Mouse (Mus musculus) urinary bladder, adult 2 months (tissue): Measurements from ENCODE around the gene Phxr2. TPM values are rescaled to one million over a fixed set of nuclear protein-coding genes. Genes with fewer than 3 reads are reported as not detected.
A peak's percentile ranks its signal among the peaks of the same experiment; 100 is the strongest.

ENCODE experiments used
- DNase-seq: peaks from one replicate; pipeline ENCODE4 v3.0.0; 2022; ENCODE audit warnings: low spot score
- polyA plus RNA-seq: library from polyadenylated mRNA; depleted of rRNA; stranded (reverse); fragments of >200 nt; gene quantifications from 2 replicates; pipeline ENCODE4 v1.2.3, GENCODE M21; 2012

Phxr2 gene
- polyA plus RNA-seq, 1 experiment = not detected

DNA sequence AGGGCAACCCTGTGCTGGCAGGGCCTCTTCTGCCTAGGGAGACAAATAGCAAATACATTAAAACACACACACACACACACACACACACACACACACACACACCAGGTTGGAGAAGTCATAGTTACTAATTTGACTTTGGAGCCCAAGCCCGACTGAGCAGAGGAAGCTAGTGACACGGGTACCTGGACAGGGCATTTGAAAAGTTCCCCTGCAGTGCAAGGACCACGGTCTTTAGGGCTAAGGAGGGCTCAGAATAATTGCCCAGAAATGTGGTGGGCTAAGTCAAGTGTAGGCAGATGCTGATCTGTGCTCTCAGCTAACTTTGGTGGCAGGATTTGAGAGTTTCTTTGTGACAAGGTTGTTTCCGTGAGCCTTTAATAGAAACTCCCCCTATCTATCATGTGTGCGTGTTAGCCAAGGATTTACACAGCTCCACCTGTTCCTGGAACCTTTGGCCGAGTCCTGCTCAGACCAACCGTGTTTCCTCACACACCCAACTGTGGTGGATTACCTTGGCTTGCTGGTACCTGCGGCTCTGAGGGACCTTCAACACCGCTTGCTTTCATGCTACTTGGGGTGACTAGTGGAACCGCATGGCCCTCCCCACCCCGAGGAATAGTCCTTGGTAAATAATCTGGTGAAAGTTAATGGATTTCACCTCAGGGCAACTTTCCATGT is 6.6 kb upstream of the Phxr2 start:
- DNase-seq = no peak

DNA sequence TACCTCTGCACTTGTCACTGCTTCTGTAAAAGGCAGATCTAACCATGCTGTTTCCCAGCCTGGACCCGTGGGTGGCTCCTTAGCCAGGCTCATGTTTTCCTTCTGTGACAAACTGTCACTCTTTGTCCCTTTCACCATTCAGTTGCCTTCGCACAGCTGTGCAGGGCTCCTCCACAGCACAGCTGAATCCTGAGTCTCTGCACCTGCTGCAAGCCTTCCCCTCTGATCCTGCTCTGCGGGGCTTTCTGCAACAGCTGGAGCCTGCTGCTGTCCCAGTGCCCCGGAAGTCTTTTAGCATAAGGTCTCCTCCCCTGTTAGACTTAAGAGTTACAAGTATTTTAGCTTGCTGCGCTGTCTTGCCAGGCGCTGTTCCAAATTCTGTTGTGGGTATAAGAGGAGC is 6.1 kb upstream of the Phxr2 start:
- DNase-seq = no peak

DNA sequence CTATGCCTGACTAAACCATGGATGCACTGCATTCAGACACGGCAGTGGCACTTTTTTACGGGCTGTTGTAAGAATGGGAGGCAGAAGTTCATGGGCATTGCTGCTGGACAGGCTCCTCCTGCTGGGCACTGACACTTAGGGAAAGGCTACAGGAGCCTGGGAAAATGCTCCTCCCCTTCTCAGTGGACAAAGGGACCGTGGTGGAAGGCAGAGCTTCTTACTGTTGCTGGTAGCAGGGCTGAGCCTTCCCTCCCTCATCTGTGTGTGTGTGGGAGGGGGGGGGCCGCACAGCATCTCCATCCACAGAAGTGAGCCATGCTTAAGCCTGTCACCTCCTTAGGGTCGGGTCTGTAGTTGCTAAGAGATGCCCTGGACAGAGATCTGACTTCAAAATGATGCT is 5.2 kb upstream of the Phxr2 start:
- no peak for DNase-seq

DNA sequence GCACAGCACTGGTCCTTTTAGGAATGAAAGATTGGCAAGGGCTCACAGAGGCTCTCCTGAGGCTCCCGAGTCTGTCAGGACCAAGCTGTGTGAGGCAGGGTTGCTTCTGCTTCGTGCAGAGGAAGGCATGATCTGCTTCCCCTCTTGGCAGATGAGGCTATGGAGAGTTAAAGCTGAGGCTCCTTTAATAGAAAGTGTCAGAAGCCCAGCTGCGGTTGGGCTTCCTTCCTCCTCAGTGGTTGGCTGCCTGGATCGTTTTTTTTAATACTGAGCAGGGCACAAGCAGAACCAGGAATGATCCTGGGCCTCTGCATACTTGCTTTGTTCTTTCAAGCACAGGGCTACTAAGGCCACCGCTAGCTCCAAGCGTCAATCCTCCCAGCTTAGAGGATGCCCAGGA is 4.5 kb upstream of the Phxr2 start:
- DNase-seq = no peak

DNA sequence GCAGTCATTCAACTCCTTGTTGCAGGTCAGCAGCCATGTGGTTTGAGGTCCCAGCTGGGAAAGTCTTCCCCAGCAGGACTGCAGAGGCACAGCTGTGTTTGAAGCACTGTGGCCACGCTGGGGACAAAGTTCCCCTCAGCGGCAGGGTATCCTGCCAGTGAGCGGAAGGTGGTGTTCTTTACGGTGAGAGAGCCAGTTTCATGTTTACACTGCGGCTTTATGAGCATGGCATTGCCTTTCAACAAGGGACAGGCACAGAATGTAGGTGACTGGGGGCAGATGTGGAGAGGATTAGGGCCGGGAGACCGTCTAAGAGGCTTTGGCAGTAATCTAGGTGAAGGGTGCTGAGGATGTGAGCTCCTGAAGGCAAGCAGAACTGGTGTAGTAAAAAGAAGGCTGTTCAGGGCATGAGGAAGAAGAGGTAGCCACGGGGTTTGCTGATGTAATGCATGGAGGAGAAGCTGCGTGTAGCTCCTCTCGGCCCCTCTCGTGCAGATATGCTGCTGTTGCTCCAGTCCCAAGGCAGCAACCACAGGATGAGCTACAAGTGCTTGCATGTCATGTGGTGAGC is 1.7 kb upstream of the Phxr2 start:
- DNase-seq = no peak

DNA sequence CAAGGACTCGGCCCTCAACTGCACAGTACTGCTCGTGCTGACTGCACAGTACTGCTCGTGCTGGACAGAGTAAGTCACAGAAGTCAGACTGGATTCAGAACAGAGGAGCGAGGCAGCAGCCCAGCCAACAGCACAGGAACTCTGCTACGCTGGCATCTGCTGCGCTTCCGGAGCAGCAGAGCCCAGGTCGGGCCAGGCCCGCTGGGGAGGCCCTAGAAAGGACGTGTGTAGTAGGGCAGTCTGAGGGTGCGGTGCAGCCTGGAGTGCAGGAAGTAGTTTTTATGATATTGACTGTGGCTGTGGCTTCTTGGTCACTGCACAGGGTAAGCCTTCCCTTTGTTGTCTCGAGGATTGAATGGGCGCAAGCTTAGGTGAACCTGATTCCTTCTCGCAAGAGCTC is 829 bp upstream of the Phxr2 start:
- DNase-seq = no peak

DNA sequence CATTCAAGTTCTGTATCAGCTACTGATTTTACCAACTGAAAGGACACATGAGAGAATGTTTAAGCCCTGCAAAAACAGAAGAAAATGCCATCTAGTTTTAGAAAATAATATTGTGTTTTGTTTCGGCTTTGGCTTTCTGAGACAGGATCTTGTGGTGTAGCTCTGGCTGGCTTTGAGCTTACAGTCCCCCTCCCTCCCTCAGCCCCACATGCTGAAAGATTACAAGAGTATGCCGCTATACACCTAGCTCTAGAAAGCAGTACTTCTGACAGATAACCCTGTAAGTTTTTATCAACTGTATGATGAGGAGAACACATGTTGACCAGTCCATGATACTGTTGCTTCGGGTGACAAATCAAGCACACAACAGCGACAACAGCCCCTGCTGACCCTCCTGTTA is 6.7 kb downstream of the Phxr2 start:
- no peak for DNase-seq

DNA sequence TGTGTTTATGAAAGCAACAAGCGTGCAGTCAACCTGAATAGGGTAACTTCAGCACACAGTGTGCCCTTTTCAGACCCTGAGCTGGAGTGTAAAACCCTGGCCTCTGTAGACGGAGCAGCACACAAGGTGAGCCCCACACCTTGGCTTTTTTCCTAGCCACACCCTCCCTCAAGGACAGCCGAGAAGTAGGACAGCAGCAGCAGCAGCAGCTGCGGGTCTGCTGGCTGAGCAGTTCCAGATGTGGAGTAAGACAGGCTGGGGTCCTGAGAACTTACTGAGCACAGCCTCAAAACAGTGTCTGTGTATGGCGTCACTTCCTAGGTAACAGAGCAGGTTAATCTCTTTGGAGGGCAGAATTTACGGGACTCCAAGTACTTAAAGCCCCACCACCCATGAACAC is 7.4 kb downstream of the Phxr2 start:
- no peak for DNase-seq

DNA sequence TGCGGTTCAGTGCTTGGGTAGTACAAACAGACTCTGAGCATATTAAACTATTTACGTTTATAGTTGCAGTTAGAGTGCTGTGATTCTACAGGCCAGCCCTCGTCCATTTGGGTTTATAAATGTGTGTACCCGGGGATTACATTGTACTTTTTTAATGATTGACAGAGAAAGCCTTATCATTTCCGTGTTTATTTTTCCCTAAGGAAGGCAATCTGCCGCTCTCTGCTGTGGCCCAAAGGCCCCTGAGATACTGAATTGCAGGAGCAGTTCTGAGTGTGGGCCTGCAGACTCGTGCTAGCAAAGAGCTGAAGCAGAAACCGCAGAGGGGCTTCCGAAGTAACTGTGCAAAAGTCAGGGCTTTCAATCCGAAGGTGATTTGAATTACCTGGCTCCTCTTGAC is 8.2 kb downstream of the Phxr2 start:
- DNase-seq = no peak

DNA sequence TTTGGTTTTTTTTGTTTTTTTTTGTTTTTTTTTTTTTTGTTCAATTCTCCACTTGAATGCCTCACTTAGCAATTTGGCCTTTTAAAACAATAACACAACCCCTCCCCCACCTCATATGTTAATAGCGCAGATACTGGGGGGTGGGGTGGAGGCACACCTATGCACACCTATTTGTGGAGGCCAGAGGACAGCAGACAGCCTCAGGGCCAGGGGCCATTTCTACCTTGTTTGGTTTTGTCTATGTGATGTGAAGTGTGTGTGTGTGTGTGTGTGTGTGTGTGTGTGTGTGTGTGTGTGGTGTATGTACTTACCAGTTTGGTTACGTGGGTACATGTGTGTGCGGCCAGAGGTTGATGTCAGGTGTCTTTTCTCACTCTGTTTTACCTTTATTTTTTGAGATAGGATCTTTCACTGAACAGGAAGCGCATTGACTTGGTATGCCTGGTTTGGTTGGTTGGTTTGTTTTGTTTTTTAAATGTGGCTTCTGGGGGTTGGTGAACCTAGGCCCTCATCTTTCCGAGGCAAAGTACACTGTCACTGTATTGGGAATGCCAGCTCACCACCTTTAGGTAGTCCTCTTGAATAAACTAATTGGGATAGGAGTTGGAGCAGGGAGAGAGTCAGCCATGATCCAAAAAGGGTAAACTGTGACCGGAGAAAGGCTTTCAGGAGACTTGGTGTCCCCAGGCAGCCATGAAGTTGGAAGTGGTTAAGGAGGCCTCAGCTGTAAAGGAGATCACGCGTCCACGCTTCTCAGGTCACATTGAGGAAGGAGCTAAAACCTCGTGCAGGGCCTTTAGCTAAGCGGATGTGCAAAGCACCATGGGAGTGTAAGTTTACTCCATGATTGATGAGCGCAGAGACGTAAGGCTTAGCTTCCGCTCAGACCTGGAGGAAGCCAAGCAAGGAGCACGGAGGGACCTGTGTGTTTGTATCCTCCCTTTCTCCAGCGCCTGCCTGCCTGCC is 9.2 kb downstream of the Phxr2 start:
- DNase-seq = no peak

DNA sequence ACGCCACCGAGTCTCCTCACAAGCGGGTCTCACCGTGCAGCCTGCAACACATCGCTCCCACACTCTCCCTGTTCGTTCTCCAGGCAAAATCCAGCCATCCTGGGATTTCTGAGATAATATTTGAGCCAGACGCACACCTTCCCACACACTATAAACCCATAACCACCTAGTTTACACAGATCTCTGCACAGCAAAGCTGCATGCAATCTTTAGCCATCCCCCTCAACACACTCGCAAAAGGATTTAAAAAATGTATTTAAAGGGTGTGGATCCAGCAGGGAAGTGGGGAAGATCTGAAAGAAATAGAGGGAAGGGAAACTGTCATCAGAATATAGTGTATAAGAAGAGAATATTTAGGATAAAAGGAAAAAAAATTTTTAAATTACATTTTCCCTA is 9.9 kb downstream of the Phxr2 start:
- DNase-seq = no peak

DNA sequence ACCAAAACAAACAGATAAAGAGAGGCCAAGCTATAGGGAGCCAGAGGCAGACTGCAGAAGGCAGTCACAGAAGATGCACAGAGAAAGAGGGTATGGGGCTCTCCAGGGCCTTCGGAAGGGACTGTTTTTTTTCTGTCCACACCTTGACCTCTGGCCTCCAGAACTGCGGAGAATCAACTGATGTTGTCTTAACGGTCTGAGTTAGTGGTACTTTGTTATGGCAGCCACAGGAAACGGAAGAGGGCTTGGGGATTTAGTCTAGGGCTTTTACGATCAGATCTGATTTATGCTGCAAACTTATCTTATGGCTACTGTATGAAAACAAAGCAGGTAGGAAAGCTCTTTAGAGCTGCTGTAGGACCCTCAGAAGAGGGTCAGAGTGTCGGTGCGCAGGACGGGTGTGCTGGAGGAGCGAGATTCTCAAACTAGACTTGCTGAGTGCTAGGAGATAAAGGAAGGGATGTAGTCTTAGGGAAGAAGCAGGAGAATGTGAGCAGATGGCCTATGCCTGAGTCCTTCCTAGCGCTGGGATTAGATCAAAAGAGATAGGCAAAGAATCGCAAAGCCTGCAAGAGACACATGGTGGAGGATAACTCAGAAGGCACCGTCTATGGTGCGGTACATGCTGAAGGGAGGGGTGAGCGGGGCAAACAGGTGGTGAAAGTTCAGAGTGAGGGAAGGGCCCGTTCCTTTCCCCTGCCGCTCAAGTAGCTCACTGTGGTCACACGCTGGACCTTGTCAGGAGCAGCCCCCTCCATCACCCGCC is 10.5 kb downstream of the Phxr2 start:
- DNase-seq = no peak

DNA sequence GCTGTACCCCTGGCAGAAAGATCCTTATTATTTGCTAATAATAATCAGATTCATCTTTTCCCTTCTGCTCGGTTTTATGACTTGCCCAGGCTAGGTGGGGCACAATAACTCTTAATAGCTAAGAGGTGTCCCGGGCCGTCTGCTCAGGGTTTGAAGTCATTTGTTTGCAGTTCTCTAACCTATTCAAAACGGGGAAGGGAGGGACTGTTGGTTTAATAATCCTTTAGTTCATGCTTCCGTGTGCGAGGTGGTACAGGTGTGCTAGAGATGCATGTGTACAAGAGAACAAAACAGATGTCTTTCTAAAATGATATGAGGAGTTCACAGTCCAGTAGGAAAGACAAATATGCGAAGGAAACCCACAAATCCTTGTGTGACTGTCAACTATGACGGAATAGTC is 11.8 kb downstream of the Phxr2 start:
- no peak for DNase-seq

DNA sequence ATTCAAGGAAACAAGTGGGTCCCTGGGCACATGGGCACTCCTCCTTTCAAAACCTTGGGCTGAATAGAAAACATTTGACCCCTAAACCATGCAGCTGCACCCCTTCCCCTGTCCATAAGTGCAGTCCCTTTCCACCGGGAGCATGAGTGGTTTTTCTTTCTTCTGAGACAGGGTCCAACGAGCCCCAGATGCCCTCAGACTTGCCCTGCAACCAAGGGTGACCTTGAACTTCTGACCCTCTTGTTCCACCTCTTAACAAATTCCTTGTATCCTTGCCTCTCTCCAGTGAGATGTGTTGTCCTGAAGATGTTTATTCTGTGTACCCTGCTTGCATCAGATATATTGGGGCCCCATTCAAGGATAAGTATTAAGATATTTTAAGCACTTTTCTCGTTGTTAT is 12.6 kb downstream of the Phxr2 start:
- DNase-seq = no peak

DNA sequence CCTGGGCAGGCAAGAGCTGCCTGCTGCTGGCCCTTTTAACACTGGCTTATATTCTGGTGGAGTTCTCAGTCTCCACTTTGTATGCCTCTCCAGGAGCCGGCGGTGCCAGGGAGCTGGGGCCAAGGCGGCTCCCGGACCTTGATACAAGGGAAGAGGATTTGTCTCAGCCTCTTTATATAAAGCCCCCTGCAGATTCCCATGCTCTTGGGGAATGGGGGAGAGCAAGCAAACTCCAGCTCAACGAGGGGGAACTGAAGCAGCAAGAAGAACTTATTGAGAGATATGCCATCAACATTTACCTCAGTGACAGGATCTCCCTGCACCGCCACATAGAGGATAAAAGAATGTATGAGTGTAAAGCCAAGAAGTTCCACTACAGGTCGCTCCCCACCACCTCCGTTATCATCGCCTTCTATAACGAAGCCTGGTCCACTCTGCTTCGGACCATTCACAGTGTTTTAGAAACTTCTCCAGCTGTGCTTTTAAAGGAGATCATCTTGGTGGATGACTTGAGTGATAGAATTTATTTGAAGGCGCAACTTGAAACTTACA is 17.6 kb downstream of the Phxr2 start:
- no peak for DNase-seq

DNA sequence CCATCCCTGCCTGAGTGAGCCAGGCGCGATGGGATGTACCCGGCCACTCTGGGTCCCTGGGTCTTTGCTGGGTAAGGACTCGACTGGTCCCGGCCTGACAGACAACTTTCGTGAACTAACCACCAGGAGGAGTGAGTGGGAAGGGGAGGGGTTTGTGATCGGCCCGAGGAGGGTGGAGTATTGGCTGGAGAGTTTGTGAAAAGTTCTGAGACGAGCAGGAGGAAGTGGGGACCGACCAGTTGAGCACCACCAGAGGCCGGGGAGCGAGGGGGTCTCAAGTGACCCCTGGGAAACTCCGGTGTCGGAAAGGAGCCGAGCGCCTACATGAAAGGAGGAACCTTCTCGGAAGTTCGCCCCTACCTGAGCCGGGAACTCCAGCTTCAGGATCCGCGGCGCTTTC is 18.2 kb downstream of the Phxr2 start, which contains the start of gene Galnt4:
Gene Galnt4, plus strand, starts transcription at position 196 of the 400 bp plus-strand sequence.
- DNase-seq = peak; percentile 74

DNA sequence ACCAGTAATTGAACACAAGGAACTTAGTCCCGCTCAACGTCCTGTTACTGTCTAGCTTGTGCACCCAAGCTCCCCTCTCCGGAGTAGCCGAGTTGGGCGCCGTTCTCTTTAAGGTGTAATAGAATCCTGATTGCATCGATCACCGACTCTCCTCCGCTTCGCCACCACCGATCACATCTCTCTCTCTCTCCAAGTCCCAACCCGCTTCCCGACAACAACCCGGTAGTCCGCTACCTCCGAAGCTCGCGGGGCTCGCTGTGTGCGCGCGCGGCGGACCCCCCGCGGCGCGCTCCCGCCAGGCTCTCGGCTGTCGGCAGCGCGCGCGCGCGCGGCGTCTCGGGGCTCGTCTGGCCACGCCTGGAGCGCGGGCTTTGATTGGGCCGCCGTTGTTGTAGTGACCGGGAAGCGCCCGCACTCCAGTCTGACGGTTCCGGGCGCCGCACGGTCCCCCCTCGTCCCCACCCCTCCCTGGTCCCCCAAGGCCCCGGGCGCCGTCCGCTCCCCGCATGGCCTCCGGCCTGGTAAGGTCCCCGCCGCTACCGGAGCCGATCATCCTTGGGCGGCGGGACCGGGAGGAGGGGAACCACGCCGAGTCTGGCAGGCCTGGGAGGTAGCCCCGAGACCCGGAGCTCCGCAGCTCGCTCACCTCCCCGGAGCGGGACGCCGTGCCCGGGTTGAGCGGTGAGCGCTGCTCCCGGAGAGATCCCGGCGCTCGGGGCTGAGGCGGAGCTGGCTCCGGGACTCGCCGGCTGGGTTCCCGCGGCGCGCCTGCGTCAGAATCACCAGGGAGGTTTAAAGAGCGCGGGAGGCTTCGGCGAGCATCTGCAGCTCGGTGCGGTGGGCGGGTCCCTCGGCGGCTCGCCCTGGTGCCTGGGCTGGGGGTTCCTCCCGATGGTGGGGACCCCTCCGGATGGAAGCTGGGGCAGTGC is 19.2 kb downstream of the Phxr2 start, which contains the start of gene Poc1b:
Gene Poc1b, plus strand, starts transcription at position 334 of the 929 bp plus-strand sequence.
- DNase-seq = peak; percentile 76

DNA sequence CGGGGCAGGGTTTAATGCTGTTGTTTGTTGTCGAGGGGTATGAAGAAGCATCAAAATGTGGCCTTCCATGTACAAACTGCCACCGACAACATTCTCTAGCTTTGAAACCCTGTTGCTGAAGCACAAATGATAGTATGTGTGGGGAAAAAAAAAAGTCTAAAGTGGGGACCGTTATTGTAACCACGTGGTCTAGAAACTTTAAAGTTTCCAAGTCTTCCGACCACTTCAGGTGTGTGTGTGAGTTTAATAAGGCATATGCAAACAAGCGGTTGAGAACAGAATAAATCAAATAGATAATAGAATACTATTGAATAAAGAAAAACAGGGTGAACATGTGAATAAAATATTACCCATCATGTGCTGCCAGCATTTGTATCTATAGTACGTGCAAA is 19.8 kb downstream of the Phxr2 start:
- DNase-seq = no peak

DNA sequence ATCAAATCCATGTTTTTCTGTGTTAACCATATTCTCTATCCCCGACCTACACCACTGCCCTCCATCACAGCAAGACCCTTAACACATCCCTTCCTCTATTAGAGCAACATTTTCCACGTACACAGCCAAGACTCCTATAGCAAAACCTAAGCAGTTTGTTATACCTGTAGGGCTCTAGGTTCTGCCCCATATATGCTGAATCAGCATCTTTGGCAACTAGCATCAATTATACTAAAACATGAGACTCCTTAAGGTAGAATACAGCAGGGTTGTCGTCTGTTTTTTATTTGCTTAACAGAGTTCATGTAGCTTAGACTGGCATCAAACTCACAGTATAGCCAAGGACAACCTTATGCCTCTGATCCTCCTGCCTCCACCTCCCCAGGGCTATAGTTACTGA is 20.6 kb downstream of the Phxr2 start:
- DNase-seq = no peak

DNA sequence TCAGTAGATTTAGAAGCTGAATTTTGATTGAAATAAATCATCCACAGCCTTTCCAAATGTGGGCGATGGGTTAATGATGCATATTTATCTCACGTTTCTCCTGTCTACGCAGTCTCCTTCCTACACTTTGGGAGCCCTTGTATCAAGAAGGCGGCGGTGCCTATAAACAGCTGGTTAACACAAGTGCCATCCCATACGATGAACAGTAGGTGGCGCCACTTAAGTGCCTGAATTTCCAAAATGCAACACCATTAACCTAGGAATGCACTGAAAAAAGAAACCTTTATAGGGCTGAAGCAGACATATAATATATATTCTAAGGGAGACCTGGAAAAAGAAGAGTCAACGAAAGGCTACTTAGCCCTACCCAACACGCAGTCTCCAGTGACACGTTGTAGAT is 28.8 kb downstream of the Phxr2 start:
- no peak for DNase-seq

DNA sequence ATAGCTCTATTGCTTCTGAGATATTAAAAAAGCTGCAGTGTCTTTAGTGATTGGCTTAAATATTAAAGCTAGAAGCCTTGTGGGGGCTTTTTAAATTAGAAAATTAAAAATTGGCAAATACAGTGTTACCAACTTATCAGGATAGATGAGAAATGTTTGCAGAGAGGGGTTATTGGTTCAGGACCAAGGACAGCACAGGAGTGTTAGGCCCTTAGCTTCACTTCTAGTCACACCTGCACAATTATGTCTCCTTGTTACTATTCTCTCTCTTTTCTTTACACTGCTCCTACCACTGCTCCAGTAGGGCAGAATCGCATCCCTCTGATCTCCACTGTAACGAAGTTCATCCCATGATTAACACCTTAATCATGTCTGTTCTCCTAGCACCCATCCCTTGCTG is 31.0 kb downstream of the Phxr2 start:
- DNase-seq = no peak
